Mouse (Mus musculus): ENCODE data around the gene Fgf4. TPM values are rescaled to one million over a fixed set of nuclear protein-coding genes. Genes with fewer than 3 reads are reported as not detected.
"Not testable (repeated sequence)": the region's sequence is repeated elsewhere in the genome, so short reads cannot be mapped to it uniquely, and the experiment has no call there.

Fgf4 gene
- total and polyA plus RNA-seq, 2 experiments from 2014 or later, result not detected

DNA sequence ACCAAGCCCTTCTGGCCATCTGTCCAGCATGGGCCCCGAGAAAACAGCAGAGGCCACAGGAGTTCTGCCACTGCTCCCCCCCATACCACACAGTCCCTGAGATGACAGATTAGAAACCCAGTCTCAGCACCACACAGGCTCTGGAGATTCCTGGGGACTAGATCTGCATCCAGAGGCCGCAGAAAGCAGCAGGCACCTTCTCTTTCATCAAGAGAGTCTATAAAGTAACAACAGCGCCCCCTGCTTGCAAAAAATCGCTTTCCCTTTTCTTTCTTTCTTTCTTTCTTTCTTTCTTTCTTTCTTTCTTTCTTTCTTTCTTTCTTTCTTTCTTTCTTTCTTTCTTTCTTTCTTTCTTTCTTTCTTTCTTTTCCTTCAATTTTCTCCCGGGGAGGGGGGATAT, 47.0 kb downstream of the Fgf4 start:
- H3K9ac ChIP-seq (replicated peaks; ENCODE audit: low read length), result no peak overlapping the region
- H3K4me2 ChIP-seq (ENCODE audit: low read depth, low read length), result no peak overlapping the region
- ATAC-seq, result no peak
- no peak overlapping the region for H3K27ac ChIP-seq
- peaks cover 9% of the 10 kb centered on the region for H3K4me1 ChIP-seq (ENCODE audit: insufficient read depth, low read length)
- peak; percentile 58 for TF ChIP-seq CTCF (IDR thresholded peaks at IDR 0.05; ENCODE audit: low read depth)
- no peak overlapping the region for H3K4me3 ChIP-seq (ENCODE audit: low read length)
- H3K36me3 ChIP-seq (ENCODE audit: insufficient read depth, low read length), result no peaks in the 10 kb centered on the region
- 3% methylated on average over 5 of the region's 5 CpGs for WGBS
- no peaks in the 10 kb centered on the region for H3K9me3 ChIP-seq (ENCODE audit: low read length)
- DNase-seq (ENCODE audit: low spot score), result peak; percentile 75
- H3K27me3 ChIP-seq (ENCODE audit: insufficient read depth, low read length), result peaks cover 23% of the 10 kb centered on the region

DNA sequence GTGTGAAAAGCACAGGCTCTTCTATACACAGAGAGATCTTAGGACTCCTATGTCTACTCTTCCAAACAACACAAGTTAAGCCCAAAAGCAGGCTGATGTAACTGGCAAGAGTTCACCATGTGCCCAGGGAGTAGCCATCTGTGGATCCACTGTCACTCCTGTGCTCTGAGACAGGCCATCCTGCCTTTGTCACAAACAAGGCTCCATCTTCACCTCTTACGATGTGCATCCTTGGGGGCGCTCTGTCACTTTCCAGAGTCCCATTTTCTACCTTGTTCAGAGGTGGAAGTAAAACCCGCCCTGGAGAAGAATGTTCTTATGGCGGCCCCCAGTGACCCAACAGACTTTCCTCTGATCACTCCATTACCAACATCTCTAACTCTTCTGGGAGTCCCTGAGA, 47.5 kb downstream of the Fgf4 start:
- Histone ChIP-seq H3K27ac (no peak overlapping the region), H3K4me2 (ENCODE audit: low read depth, low read length) (peak overlapping the region; percentile 70), H3K36me3 (ENCODE audit: insufficient read depth, low read length) (no peaks in the 10 kb centered on the region), H3K4me1 (ENCODE audit: insufficient read depth, low read length) (peaks cover 9% of the 10 kb centered on the region), H3K27me3 (ENCODE audit: insufficient read depth, low read length) (peaks cover 23% of the 10 kb centered on the region), H3K9me3 (ENCODE audit: low read length) (no peaks in the 10 kb centered on the region), H3K9ac (replicated peaks; ENCODE audit: low read length) (no peak overlapping the region; the same call in 1 of the 2 replicates), H3K4me3 (ENCODE audit: low read length) (peak overlapping the region; percentile 37)
- 2% methylated on average over 4 of the region's 4 CpGs for WGBS
- ATAC-seq (no peak), DNase-seq (ENCODE audit: low spot score) (peak; percentile 12)
- no peak for TF ChIP-seq CTCF (IDR thresholded peaks at IDR 0.05; ENCODE audit: low read depth)

DNA sequence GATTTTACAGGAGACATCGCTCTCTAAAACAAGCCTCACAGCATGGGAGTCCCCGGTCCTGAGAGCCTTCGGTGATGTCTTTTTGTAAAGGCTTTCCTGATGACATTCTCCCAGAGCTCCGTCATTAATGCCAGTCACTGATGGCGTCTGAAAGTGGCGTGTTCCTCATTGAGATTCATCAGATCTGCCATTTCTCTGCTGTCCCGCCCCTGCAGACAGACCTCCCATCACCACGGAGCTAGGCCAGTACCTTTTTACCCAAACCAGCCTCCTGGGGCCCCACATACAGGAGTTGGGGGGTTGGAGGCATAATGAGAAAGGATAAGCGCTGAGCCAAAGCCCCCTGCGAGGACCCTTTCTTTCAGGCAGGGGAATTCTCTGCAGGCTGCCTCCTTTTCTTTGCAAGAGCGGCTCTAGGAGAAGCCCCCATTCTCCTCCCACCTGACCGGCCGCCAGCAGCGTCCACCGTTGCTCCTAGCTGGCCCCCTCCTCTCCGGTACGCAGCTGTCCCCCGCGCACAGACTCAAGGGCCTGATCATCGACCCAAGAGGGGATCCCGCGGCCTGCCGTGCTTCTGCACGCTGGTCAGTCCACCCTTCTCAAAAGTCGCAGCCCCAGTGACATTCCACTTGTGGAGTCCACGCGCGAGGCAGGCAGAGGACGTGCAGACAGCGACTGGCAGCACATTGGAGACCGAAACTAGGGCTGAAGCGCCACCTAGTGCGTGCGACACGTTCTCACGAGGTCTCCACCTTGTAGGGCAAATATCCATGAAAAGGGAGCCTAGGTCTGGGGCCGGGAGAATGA, 48.3 kb downstream of the Fgf4 start:
- peak overlapping the region; percentile 37 for H3K4me3 ChIP-seq (ENCODE audit: low read length)
- H3K4me2 ChIP-seq (ENCODE audit: low read depth, low read length), result peak overlapping the region; percentile 70
- under 1% methylated on average over 37 of the region's 37 CpGs for WGBS
- ATAC-seq (peak; percentile 81), DNase-seq (ENCODE audit: low spot score) (peak; percentile 90)
- TF ChIP-seq CTCF (IDR thresholded peaks at IDR 0.05; ENCODE audit: low read depth), result peak; percentile 90
- no peaks in the 10 kb centered on the region for H3K9me3 ChIP-seq (ENCODE audit: low read length)
- peaks cover 23% of the 10 kb centered on the region for H3K27me3 ChIP-seq (ENCODE audit: insufficient read depth, low read length)
- H3K36me3 ChIP-seq (ENCODE audit: insufficient read depth, low read length), result no peaks in the 10 kb centered on the region
- peaks cover 9% of the 10 kb centered on the region for H3K4me1 ChIP-seq (ENCODE audit: insufficient read depth, low read length)
- H3K27ac ChIP-seq, result no peak overlapping the region
- H3K9ac ChIP-seq (replicated peaks; ENCODE audit: low read length), result peak overlapping the region; percentile 18

DNA sequence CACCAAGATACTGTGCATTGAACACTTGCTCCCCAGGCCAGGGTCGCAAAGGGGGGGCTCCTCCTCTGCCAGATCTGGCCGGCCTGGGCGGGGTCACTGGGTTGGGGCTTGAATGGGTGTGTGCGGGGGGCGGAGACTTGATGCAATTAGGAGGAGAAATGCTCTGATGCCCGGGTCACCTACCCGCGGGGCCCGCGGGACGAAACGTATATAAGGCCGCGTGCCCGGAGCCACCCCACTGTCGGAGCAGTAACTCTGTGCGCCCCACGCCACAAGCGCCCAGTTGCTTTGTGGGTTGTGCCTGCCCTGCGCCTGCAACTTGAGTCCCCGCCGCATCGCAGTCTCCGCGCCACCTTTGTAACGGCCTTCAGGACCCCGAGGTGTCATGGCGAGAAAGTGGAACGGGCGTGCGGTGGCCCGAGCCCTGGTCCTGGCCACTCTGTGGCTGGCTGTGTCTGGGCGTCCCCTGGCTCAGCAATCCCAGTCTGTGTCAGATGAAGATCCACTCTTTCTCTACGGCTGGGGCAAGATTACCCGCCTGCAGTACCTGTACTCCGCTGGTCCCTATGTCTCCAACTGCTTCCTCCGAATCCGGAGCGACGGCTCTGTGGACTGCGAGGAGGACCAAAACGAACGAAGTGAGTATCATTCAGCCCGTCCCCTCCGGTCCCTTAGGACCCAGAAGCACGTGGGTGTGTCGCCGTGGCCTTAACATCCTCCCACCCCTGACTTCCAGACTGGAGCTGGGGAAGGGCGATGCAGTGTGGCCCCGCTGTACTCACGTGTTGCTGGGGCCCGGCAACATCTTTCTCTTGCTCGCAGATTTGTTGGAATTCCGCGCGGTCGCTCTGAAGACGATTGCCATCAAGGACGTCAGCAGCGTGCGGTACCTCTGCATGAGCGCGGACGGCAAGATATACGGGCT, 49.4 kb downstream of the Fgf4 start, which contains the start of gene Fgf15:
TSS of gene Fgf15 (plus strand) at position 238 of the 925 bp plus-strand sequence.
- TF ChIP-seq CTCF (IDR thresholded peaks at IDR 0.05; ENCODE audit: low read depth), result no peak
- peaks cover 9% of the 10 kb centered on the region for H3K4me1 ChIP-seq (ENCODE audit: insufficient read depth, low read length)
- H3K27me3 ChIP-seq (ENCODE audit: insufficient read depth, low read length), result peaks cover 23% of the 10 kb centered on the region
- peak within 1 kb of the TSS; percentile 37 for H3K4me3 ChIP-seq (ENCODE audit: low read length)
- no peaks in the 10 kb centered on the region for H3K9me3 ChIP-seq (ENCODE audit: low read length)
- WGBS, result 1% methylated on average over 65 of the region's 65 CpGs
- peak within 1 kb of the TSS; percentile 70 for H3K4me2 ChIP-seq (ENCODE audit: low read depth, low read length)
- H3K27ac ChIP-seq, result no peak within 1 kb of the TSS
- peak within 1 kb of the TSS; percentile 18 for H3K9ac ChIP-seq (replicated peaks; ENCODE audit: low read length)
- ATAC-seq, result peak; percentile 34; the same call in 1 of the 2 replicates
- peak; percentile 37 for DNase-seq (ENCODE audit: low spot score)
- H3K36me3 ChIP-seq (ENCODE audit: insufficient read depth, low read length), result no peaks in the 10 kb centered on the region

DNA sequence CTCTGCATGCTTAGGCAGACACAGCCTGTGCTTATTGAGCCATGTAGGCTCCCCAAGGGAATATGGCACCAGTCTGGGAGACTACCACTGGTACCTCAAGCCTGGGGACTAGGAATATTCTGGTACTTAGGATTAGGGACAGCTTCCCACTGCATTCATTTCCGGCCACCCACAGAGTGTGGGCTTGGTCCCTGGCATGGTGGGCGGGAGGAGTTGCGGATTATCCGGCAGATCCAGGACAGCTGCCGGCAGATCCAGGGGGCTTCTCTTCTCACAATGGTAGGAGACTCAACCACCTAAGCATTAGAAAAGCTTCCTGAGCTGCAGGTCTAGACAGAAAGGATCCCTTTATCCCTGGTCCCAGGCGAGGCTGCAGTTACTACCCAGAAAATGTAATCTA, 51.3 kb downstream of the Fgf4 start:
- Histone ChIP-seq H3K27me3 (ENCODE audit: insufficient read depth, low read length) (peaks cover 23% of the 10 kb centered on the region), H3K4me3 (ENCODE audit: low read length) (peak overlapping the region; percentile 3; the same call in 1 of the 2 replicates), H3K4me1 (ENCODE audit: insufficient read depth, low read length) (peaks cover 9% of the 10 kb centered on the region), H3K27ac (no peak overlapping the region), H3K9ac (replicated peaks; ENCODE audit: low read length) (no peak overlapping the region), H3K36me3 (ENCODE audit: insufficient read depth, low read length) (no peaks in the 10 kb centered on the region), H3K9me3 (ENCODE audit: low read length) (no peaks in the 10 kb centered on the region), H3K4me2 (ENCODE audit: low read depth, low read length) (peak overlapping the region; percentile 70; the same call in 1 of the 2 replicates)
- no peak for DNase-seq (ENCODE audit: low spot score)
- WGBS, result 44% methylated on average over 6 of the region's 6 CpGs
- TF ChIP-seq CTCF (IDR thresholded peaks at IDR 0.05; ENCODE audit: low read depth), result no peak
- no peak for ATAC-seq

DNA sequence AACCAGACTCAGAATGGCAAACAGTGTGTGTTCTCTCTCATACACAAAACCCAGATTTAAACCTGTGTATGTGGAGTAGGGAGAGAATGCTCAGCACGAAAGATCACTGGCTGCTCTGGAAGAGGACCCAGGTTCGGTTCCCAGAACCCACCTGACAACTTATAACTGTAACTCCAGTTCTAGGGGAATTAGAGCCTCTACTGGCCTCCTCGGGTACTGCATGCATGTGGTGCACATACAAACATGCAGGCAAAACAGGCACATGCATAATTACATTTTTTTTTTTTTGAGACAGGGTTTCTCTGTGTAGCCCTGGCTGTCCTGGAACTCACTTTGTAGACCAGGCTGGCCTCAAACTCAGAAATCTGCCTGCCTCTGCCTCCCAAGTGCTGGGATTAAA, 58.3 kb downstream of the Fgf4 start:
- not testable (repeated sequence) for H3K27me3 ChIP-seq (ENCODE audit: insufficient read depth, low read length); ATAC-seq

More for the DNA sequence above, 58.3 kb downstream of the Fgf4 start:
- H3K9ac ChIP-seq (replicated peaks; ENCODE audit: low read length); H3K4me1 ChIP-seq (ENCODE audit: insufficient read depth, low read length); H3K4me3 ChIP-seq (ENCODE audit: low read length); H3K27ac ChIP-seq; DNase-seq (ENCODE audit: low spot score); H3K9me3 ChIP-seq (ENCODE audit: low read length); H3K36me3 ChIP-seq (ENCODE audit: insufficient read depth, low read length); H3K4me2 ChIP-seq (ENCODE audit: low read depth, low read length): not testable (repeated sequence)
- 97% methylated on average over 3 of the region's 3 CpGs for WGBS
- TF ChIP-seq CTCF (IDR thresholded peaks at IDR 0.05; ENCODE audit: low read depth), result peak; percentile 40

Measured in hindbrain, postnatal 0 days (tissue).